Mouse (Mus musculus): Measurements from ENCODE around the gene Mex3d. TPM values are rescaled to one million over a fixed set of nuclear protein-coding genes. Genes with fewer than 3 reads are reported as not detected.

The Mex3d gene
- polyA plus RNA-seq, 1 experiment from 2014 or later, result 0.32 TPM

DNA sequence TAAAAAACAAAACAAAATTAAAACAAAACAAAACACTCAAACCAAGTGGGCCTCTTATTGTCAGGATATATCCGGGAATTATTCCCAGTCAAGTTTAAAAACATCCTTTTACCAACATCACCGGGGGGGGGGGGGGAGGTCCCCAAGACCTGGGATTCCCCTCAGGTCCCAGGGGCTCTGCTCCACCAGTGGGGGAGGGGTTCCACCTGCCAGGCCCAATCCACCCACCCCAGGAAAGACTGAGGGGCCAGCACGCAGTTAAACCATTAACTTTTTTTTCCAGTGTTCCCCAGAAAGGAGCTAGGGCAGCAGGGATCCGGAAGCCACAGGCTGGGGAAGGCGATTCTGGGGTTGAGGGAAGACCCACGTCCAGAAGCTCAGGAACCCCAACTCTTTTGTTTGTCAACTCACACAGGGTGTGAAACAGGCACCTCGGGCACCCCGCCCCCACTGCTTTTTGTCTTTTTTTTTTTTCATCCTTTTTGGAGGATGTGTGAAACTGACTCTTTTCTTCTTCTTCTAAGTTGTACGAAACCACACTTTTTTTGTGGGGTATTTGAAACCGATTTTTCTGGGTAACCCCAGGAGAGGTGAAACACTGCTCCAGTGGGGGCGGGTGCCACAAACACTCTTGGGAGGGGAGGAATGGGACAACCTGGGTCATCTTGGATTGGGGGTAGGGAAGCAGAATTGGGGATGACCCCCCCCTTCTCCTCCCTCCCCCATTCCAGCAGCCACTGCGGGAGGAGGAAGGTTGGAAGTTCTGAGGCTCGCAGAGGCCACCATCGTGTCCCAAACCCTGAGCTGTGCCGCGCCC lies 44.3 kb upstream of the Mex3d start:
- Histone ChIP-seq H3K27ac (ENCODE audit: low read length) (peak overlapping the region; percentile 98), H3K4me2 (ENCODE audit: low read depth, low read length) (peak overlapping the region; percentile 72), H3K4me3 (ENCODE audit: low read depth, low read length) (peak overlapping the region; percentile 96), H3K9me3 (replicated peaks; ENCODE audit: control insufficient read depth, low read length) (no peaks in the 10 kb centered on the region), H3K36me3 (ENCODE audit: control insufficient read depth, insufficient read depth) (peaks cover 33% of the 10 kb centered on the region), H3K4me1 (ENCODE audit: control insufficient read depth, low read depth, low read length) (peaks cover 40% of the 10 kb centered on the region), H3K9ac (ENCODE audit: low read depth, low read length) (peak overlapping the region; percentile 99), H3K27me3 (ENCODE audit: control insufficient read depth, insufficient read depth, low read depth, low read length) (no peaks in the 10 kb centered on the region)
- 22% methylated on average over 16 of the region's 16 CpGs for WGBS (ENCODE audit: insufficient replicate concordance)
- no peak for ATAC-seq (ENCODE audit: low read depth)

DNA sequence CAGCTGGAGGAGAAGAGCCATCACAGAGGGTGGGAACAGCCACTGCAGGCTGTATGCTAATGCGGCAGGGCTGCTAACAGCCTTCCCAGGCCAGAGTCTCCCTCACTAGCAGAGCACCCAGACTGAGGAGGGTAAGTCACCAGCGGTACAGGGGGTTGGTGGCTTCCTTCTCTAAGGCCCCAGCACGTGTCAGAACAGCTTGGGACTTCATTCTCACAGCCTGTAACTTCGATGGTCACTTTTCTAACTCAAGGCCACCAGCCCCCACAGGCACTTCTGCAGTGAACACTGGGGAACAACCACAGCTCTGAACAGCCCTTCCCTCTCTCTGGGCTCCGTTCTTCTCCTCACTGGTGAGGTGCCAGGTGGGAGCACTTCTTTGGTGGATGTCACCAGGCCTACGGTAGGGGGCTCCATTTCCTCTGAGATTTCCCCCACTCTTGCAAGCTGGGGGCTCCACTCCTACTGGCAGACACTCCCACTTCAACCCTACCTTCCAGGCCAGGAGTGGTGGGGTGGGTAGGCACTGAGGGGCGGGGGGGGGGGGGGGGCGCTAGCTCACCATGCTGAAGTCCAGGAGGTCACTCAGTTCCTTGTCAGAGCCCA lies 43.0 kb upstream of the Mex3d start:
- Histone ChIP-seq H3K27me3 (ENCODE audit: control insufficient read depth, insufficient read depth, low read depth, low read length) (no peaks in the 10 kb centered on the region), H3K4me2 (ENCODE audit: low read depth, low read length) (no peak overlapping the region), H3K9me3 (replicated peaks; ENCODE audit: control insufficient read depth, low read length) (no peaks in the 10 kb centered on the region; the same call in 1 of the 2 replicates), H3K27ac (ENCODE audit: low read length) (0 out of 2 replicates have a peak overlapping the region, but pooled peaks have one; percentile 20), H3K4me1 (ENCODE audit: control insufficient read depth, low read depth, low read length) (peaks cover 27% of the 10 kb centered on the region), H3K9ac (ENCODE audit: low read depth, low read length) (no peak overlapping the region), H3K4me3 (ENCODE audit: low read depth, low read length) (no peak overlapping the region), H3K36me3 (ENCODE audit: control insufficient read depth, insufficient read depth) (peaks cover 46% of the 10 kb centered on the region)
- WGBS (ENCODE audit: insufficient replicate concordance), result 75% methylated on average over 6 of the region's 8 CpGs
- no peak for ATAC-seq (ENCODE audit: low read depth)

DNA sequence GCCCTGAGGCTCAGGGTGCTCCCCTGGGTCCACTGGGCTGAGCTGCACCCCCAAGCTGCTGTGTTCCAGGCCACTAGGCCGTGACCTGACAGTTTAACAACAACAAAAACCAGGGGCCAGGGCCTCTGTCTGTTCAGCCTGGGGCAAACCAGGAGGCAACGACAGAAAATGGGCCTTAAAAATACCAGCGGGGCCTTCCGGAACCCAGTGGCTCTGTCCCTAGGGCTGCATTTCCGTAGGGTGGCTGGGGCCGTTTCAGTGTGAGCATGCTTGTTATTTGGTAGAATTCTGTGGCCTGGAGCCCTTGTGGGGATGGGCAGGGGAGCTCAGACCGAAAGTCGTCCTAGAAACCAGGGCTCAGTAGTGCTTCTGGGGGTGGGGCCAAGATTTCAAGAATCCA lies 42.3 kb upstream of the Mex3d start:
- 86% methylated on average over 8 of the region's 8 CpGs for WGBS (ENCODE audit: insufficient replicate concordance)
- peaks cover 53% of the 10 kb centered on the region for H3K36me3 ChIP-seq (ENCODE audit: control insufficient read depth, insufficient read depth)
- no peak overlapping the region for H3K4me2 ChIP-seq (ENCODE audit: low read depth, low read length)
- H3K4me3 ChIP-seq (ENCODE audit: low read depth, low read length), result no peak overlapping the region
- H3K27ac ChIP-seq (ENCODE audit: low read length), result no peak overlapping the region; the same call in 1 of the 2 replicates
- peaks cover 21% of the 10 kb centered on the region for H3K4me1 ChIP-seq (ENCODE audit: control insufficient read depth, low read depth, low read length)
- H3K9me3 ChIP-seq (replicated peaks; ENCODE audit: control insufficient read depth, low read length), result peaks cover 6% of the 10 kb centered on the region; the same call in 1 of the 2 replicates
- no peaks in the 10 kb centered on the region for H3K27me3 ChIP-seq (ENCODE audit: control insufficient read depth, insufficient read depth, low read depth, low read length)
- ATAC-seq (ENCODE audit: low read depth), result no peak
- H3K9ac ChIP-seq (ENCODE audit: low read depth, low read length), result no peak overlapping the region

DNA sequence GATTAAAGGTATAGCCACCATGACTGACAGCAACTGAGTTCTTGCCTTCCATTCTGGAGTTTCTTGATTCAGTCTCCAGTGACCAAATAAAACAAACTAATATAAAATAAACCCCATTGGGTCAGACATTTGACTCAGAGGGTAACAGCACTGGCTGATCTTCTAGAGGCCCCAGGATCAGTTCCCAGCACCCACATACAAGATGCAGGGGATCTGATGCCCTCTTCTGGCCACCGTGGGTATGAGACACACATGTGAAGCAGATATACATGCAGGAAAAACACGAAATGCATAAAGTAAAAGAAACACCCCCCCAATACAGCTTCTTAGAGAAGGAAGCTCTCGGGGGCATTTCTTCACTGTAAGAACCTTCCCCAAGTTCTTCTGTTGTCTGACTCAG lies 37.6 kb upstream of the Mex3d start:
- WGBS (ENCODE audit: insufficient replicate concordance), result 92% methylated on average over 3 of the region's 3 CpGs
- H3K27ac ChIP-seq (ENCODE audit: low read length), result peak overlapping the region; percentile 99

DNA sequence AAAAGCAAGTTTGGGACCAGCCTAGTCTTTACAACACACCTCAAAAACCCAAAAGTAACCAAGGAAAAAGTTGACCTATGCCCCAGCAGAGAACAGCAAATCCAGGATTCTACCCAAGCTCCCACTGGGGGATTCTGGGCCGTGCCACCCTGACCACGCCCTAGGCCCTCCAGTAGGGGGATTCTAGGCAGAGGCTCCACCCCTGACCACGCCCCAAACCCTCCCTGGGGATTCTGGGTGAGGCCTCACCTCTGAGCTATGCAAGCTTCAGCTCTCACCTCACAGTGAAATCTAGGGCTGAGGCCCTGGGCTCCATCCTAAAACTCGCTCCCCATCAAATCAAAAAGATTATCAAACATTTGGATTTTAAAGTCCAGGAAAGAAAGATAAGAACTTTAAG lies 36.1 kb upstream of the Mex3d start:
- Histone ChIP-seq H3K4me3 (ENCODE audit: low read depth, low read length) (peak overlapping the region; percentile 14), H3K4me1 (ENCODE audit: control insufficient read depth, low read depth, low read length) (peaks cover 63% of the 10 kb centered on the region), H3K9ac (ENCODE audit: low read depth, low read length) (peak overlapping the region; percentile 35), H3K9me3 (replicated peaks; ENCODE audit: control insufficient read depth, low read length) (peaks cover 6% of the 10 kb centered on the region; the same call in 1 of the 2 replicates), H3K27ac (ENCODE audit: low read length) (peak overlapping the region; percentile 99), H3K27me3 (ENCODE audit: control insufficient read depth, insufficient read depth, low read depth, low read length) (no peaks in the 10 kb centered on the region), H3K36me3 (ENCODE audit: control insufficient read depth, insufficient read depth) (peaks cover 61% of the 10 kb centered on the region), H3K4me2 (ENCODE audit: low read depth, low read length) (peak overlapping the region; percentile 49)
- peak; percentile 75 for ATAC-seq (ENCODE audit: low read depth)
- 17% methylated on average over 4 of the region's 4 CpGs for WGBS (ENCODE audit: insufficient replicate concordance)

More for the DNA sequence above, 37.6 kb upstream of the Mex3d start:
- ATAC-seq (ENCODE audit: low read depth), result no peak
- Histone ChIP-seq H3K9me3 (replicated peaks; ENCODE audit: control insufficient read depth, low read length) (peaks cover 6% of the 10 kb centered on the region; the same call in 1 of the 2 replicates), H3K4me3 (ENCODE audit: low read depth, low read length) (no peak overlapping the region), H3K27me3 (ENCODE audit: control insufficient read depth, insufficient read depth, low read depth, low read length) (no peaks in the 10 kb centered on the region), H3K9ac (ENCODE audit: low read depth, low read length) (no peak overlapping the region), H3K36me3 (ENCODE audit: control insufficient read depth, insufficient read depth) (peaks cover 61% of the 10 kb centered on the region), H3K4me1 (ENCODE audit: control insufficient read depth, low read depth, low read length) (peaks cover 48% of the 10 kb centered on the region), H3K4me2 (ENCODE audit: low read depth, low read length) (no peak overlapping the region)

DNA sequence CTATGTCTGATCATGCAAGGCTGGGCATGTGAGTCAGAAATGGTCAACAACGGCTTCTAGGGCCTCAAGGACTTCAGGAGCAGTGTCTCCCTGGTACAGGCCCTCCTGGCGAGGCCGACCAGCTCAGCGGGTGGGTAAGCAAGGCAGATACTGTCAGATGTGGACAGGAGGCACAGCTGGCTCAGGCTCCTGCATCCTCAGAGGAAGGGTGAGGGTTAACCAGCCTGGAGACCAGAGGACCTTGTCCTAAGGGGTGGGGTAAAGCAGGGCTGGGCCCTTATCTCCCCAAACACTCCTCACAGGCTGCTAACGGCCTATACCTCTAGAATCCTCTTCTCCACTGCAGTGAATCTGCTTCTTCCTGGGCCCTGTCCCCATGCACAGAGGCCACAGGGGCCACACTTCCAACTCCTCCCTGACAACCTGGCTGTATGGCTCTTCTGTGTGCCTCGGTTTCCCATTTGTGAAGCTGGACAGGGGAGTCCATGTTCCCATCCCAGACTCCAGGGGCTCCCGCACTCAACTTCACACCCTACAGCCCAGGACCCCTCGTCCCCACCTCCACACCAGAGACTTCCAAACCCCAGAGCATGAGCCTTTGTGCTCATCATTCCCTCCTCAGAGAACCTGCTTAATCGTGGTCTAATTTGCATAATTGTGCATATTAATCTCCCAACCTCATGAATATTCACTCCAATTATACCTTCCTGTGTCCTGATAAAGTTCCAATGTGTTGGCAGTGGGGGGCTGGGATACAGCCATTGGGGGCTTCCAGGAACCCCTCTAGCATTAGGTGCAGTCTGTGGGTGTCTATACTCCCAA lies 34.4 kb upstream of the Mex3d start:
- peaks cover 6% of the 10 kb centered on the region; the same call in 1 of the 2 replicates for H3K9me3 ChIP-seq (replicated peaks; ENCODE audit: control insufficient read depth, low read length)
- peak; percentile 94 for ATAC-seq (ENCODE audit: low read depth)
- peaks cover 62% of the 10 kb centered on the region for H3K36me3 ChIP-seq (ENCODE audit: control insufficient read depth, insufficient read depth)
- peak overlapping the region; percentile 55 for H3K9ac ChIP-seq (ENCODE audit: low read depth, low read length)
- H3K4me2 ChIP-seq (ENCODE audit: low read depth, low read length), result peak overlapping the region; percentile 74
- H3K27me3 ChIP-seq (ENCODE audit: control insufficient read depth, insufficient read depth, low read depth, low read length), result no peaks in the 10 kb centered on the region
- H3K4me3 ChIP-seq (ENCODE audit: low read depth, low read length), result peak overlapping the region; percentile 52
- peak overlapping the region; percentile 99 for H3K27ac ChIP-seq (ENCODE audit: low read length)
- WGBS (ENCODE audit: insufficient replicate concordance), result 22% methylated on average over 9 of the region's 9 CpGs
- H3K4me1 ChIP-seq (ENCODE audit: control insufficient read depth, low read depth, low read length), result peaks cover 70% of the 10 kb centered on the region

DNA sequence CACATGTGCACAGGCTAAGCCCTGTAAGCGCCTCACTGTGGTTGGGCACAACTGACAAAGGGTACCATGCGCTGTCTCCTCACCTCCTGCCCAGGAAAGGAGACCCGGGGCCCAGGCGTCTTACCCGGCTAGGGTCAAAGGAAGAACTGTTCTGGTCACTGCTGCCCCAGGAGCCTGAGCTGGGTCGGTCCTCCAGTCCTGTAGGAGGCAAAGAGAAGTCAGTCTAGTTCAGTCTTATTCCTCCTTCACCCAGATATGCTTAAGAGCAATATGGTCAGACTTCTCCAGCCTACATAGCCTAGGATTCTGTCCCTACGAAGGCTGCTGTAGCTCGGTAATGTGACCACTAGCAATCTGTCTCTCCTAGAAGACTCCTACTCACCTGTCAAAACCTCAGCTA lies 33.7 kb upstream of the Mex3d start:
- ATAC-seq (ENCODE audit: low read depth), result no peak
- H3K4me2 ChIP-seq (ENCODE audit: low read depth, low read length), result peak overlapping the region; percentile 74
- peak overlapping the region; percentile 52 for H3K4me3 ChIP-seq (ENCODE audit: low read depth, low read length)
- 54% methylated on average over 8 of the region's 8 CpGs for WGBS (ENCODE audit: insufficient replicate concordance)
- H3K36me3 ChIP-seq (ENCODE audit: control insufficient read depth, insufficient read depth), result peaks cover 62% of the 10 kb centered on the region
- peaks cover 6% of the 10 kb centered on the region; the same call in 1 of the 2 replicates for H3K9me3 ChIP-seq (replicated peaks; ENCODE audit: control insufficient read depth, low read length)
- H3K27me3 ChIP-seq (ENCODE audit: control insufficient read depth, insufficient read depth, low read depth, low read length), result no peaks in the 10 kb centered on the region
- peaks cover 70% of the 10 kb centered on the region for H3K4me1 ChIP-seq (ENCODE audit: control insufficient read depth, low read depth, low read length)
- H3K9ac ChIP-seq (ENCODE audit: low read depth, low read length), result peak overlapping the region; percentile 55
- H3K27ac ChIP-seq (ENCODE audit: low read length), result peak overlapping the region; percentile 99

DNA sequence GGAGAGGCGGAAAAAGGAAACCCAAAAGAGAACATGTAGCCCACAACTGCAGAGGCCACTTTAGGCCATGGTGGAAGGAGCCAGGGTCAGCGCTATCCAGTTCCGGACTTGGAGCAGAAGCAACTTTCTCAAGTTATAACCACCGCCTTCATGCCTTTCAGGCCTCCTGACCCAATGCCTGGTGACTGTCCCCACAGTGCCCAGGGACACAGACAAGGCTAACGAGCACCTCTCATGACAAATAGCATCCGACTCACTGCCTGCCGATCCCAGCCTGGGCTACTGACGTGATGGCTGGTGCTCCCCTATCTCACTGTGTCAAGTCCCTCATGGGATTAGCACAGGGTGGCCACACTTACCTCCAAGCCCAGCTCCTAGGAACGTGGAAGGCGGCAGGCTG lies 33.3 kb upstream of the Mex3d start:
- 78% methylated on average over 10 of the region's 10 CpGs for WGBS (ENCODE audit: insufficient replicate concordance)
- no peak for ATAC-seq (ENCODE audit: low read depth)
- peak overlapping the region; percentile 55 for H3K9ac ChIP-seq (ENCODE audit: low read depth, low read length)

More for the DNA sequence above, 33.3 kb upstream of the Mex3d start:
- Histone ChIP-seq H3K4me2 (ENCODE audit: low read depth, low read length) (peak overlapping the region; percentile 74), H3K4me3 (ENCODE audit: low read depth, low read length) (peak overlapping the region; percentile 52), H3K36me3 (ENCODE audit: control insufficient read depth, insufficient read depth) (peaks cover 62% of the 10 kb centered on the region), H3K9me3 (replicated peaks; ENCODE audit: control insufficient read depth, low read length) (peaks cover 6% of the 10 kb centered on the region; the same call in 1 of the 2 replicates), H3K27me3 (ENCODE audit: control insufficient read depth, insufficient read depth, low read depth, low read length) (no peaks in the 10 kb centered on the region), H3K4me1 (ENCODE audit: control insufficient read depth, low read depth, low read length) (peaks cover 70% of the 10 kb centered on the region), H3K27ac (ENCODE audit: low read length) (peak overlapping the region; percentile 99)
